Mouse (Mus musculus): ENCODE results near the gene Aadac. TPM values are rescaled to one million over a fixed set of nuclear protein-coding genes. Genes with fewer than 3 reads are reported as not detected.

Gene Aadac
- polyA plus RNA-seq, 1 experiment from 2014 or later: 51.1 TPM

DNA sequence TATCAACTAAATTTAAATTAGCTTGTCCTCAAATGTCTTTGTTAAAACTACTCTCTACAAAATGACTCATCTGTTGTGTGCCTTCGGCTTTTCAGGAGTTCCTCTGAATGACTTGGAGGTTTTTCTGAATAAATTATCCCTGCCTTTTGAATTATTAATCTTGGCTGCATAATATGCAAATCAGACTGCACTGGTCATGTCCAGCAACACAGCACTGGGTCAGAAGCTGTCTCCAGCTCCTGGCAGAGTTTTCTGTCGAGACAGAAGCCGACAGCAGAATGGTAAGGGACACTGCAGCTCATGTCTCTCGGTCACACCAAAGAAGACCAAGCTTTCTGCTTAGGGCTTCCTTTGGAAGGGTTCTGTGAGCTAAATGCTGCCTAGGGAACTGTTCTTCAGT lies 56.1 kb downstream of the Aadac start, which contains the start of gene Sucnr1:
Sucnr1 (plus strand) TSS at position 222 of the 400 bp plus-strand sequence.
- no peak for ATAC-seq (ENCODE audit: insufficient read depth, low FRiP score, low read depth)
- no peak within 1 kb of the TSS for H3K27ac ChIP-seq
- H3K27me3 ChIP-seq (replicated peaks): no peaks in the 10 kb centered on the region
- H3K9me3 ChIP-seq: no peaks in the 10 kb centered on the region
- H3K4me1 ChIP-seq: no peaks in the 10 kb centered on the region
- H3K9ac ChIP-seq: no peak within 1 kb of the TSS
- no peak within 1 kb of the TSS for H3K4me3 ChIP-seq (replicated peaks)
- 67% methylated on average over 4 of the region's 4 CpGs for WGBS
- H3K4me2 ChIP-seq: no peak within 1 kb of the TSS
- no peaks in the 10 kb centered on the region for H3K36me3 ChIP-seq

DNA sequence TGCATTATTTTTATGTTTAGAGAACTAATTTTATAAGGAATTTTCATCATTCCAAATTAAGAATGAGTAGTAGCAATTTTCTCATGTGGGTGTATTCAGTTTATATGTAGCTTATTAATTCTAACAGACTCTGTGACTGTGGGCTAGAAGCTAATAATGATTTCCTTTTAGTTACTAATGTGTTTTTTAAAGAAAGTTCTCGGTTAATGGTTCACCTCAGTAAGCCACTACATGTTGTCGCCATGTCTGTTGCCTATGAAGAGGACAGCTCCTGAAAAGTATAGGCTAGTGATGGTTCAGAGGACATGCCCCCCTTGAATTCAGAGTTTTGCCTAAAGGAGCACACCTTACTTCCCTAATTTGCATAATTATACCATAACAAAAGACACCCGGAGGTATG lies 57.2 kb downstream of the Aadac start:
- Histone ChIP-seq H3K9me3 (no peaks in the 10 kb centered on the region), H3K36me3 (no peaks in the 10 kb centered on the region), H3K27ac (no peak overlapping the region), H3K27me3 (replicated peaks) (no peaks in the 10 kb centered on the region), H3K4me3 (replicated peaks) (no peak overlapping the region), H3K9ac (no peak overlapping the region), H3K4me1 (no peaks in the 10 kb centered on the region), H3K4me2 (no peak overlapping the region)
- WGBS: 87% methylated on average over 3 of the region's 3 CpGs
- no peak for ATAC-seq (ENCODE audit: insufficient read depth, low FRiP score, low read depth)

DNA sequence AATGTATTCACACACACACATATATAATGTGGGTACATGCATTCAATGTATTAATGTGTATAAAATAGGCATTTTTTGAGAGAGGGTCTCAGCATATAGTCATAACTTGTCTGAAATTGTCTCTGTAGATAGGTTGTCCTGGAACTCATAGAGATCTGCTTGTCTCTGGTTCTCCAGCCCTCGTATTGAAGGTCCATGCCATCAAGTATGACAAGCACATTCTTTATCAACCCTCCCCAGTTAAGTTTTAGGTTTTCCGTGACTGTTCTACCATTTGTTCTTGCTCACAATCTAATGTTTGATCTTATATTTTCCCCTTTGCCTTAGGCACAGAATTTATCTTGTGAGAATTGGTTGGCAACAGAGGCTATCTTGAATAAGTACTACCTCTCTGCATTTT lies 60.2 kb downstream of the Aadac start:
- Histone ChIP-seq H3K36me3 (no peaks in the 10 kb centered on the region), H3K4me2 (no peak overlapping the region), H3K9me3 (no peaks in the 10 kb centered on the region), H3K4me1 (no peaks in the 10 kb centered on the region), H3K27me3 (replicated peaks) (no peaks in the 10 kb centered on the region), H3K9ac (no peak overlapping the region), H3K4me3 (replicated peaks) (no peak overlapping the region), H3K27ac (no peak overlapping the region)
- ATAC-seq (ENCODE audit: insufficient read depth, low FRiP score, low read depth): no peak
- WGBS: 74% methylated on average over 2 of the region's 2 CpGs

Other genes with a start within 250 kb of the Aadac start
- not detected in 2 replicates for gene Gm8298, start 164.7 kb upstream of the Aadac start, polyA plus RNA-seq (2015; fragmentation: Nextera tagmentation; extraction: Ambion mirVana)
- not detected in 2 replicates for gene C130079G13Rik, start 100.5 kb upstream of the Aadac start, polyA plus RNA-seq (2015; fragmentation: Nextera tagmentation; extraction: Ambion mirVana)
- gene Aadacl2, start 19.0 kb upstream of the Aadac start, polyA plus RNA-seq (2015; fragmentation: Nextera tagmentation; extraction: Ambion mirVana): 0.30 and 0.35 TPM in 2 replicates
- 0.75 and 0.96 TPM in 2 replicates for gene Sucnr1, start 56.2 kb downstream of the Aadac start, polyA plus RNA-seq (2015; fragmentation: Nextera tagmentation; extraction: Ambion mirVana)